Mouse (Mus musculus): Measurements from ENCODE around the gene Galnt17. TPM values are rescaled to one million over a fixed set of nuclear protein-coding genes. Genes with fewer than 3 reads are reported as not detected.

The Galnt17 gene
- polyA plus RNA-seq (2015; fragmentation: Nextera tagmentation; extraction: Ambion mirVana), result 7.8 and 8.1 TPM in 2 replicates

DNA sequence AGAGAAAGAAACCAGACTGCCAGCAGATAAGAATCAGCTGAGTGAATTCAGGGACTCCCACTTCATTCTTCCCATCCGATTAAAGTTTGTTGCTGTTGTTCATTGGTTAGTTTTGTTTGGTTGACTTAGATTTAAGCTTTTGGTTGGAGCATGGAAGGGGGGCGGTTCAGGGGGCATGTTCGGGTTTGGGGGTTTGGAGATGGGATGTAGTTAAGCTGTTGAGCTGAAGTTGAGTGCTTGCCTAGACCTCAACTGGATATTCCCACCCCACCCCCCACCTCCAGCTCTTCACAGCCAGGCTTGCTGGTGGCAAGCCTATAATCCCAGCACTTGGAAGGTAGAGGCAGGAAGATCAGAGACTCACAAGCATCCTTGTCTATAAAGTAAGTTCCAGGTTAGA, at the start of gene Galnt17:
TSS of gene Galnt17 (minus strand) at position 101 of the 400 bp plus-strand sequence.
- peak within 1 kb of the TSS; percentile 56 for H3K9ac ChIP-seq

DNA sequence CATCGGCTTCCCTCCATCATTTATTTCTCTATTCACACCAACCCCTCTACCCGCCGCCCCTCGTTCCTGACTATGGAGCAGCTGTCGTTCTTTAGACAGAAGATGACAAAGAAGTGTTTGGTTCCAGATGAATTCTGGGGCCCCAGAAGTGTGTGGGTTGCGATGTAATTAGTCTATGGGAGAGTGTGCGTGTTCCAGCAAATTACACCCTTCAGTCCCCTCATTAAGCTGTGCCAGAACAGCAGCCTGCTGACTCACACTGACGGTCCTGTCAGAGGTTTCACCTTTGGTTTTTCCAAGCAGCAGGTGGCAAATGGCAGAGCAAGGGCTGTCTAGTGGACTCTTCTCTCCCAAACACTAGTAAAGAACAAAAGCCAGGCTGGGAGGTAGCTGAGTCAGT, 26.2 kb upstream of the Galnt17 start:
- no peaks in the 10 kb centered on the region for H3K9me3 ChIP-seq
- 39% methylated on average over 8 of the region's 8 CpGs for WGBS
- no peak overlapping the region for H3K27ac ChIP-seq (replicated peaks)
- no peaks in the 10 kb centered on the region; the same call in 1 of the 2 replicates for H3K4me1 ChIP-seq (replicated peaks)
- H3K4me3 ChIP-seq, result no peak overlapping the region
- no peak overlapping the region for H3K9ac ChIP-seq
- H3K36me3 ChIP-seq, result no peaks in the 10 kb centered on the region
- H3K4me2 ChIP-seq, result no peak overlapping the region
- H3K27me3 ChIP-seq, result no peaks in the 10 kb centered on the region
- ATAC-seq (ENCODE audit: low FRiP score, low read depth), result no peak

More for the DNA sequence above, at the start of gene Galnt17:
- peak within 1 kb of the TSS; percentile 91 for H3K4me2 ChIP-seq
- H3K4me3 ChIP-seq, result peak within 1 kb of the TSS; percentile 58
- WGBS, result 71% methylated on average over 3 of the region's 3 CpGs
- H3K4me1 ChIP-seq (replicated peaks), result peaks cover 30% of the 10 kb centered on the region
- H3K36me3 ChIP-seq, result no peaks in the 10 kb centered on the region
- ATAC-seq (ENCODE audit: low FRiP score, low read depth), result no peak
- no peaks in the 10 kb centered on the region for H3K27me3 ChIP-seq
- H3K27ac ChIP-seq (replicated peaks), result peak within 1 kb of the TSS; percentile 89
- H3K9me3 ChIP-seq, result no peaks in the 10 kb centered on the region

DNA sequence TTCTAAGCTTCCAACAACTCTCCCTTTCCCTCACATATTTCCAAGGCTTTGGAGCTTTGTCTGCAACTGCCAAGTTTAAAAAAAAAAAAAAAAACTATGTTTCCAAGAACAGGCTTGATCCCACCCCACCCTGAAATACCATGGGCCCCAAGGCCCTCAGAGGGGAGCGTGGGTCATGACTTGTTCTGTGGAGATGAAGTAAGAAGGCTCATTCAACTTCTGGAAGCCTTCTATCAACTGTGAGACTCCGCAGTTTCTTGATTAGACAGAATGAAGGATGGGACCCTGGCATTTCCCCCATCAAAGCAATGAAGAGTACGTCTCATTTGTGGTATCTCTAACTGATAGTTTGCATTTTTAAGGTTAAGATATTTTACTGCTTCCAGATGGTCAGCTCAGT, 13.0 kb upstream of the Galnt17 start:
- Histone ChIP-seq H3K4me2 (no peak overlapping the region), H3K27me3 (no peaks in the 10 kb centered on the region), H3K4me1 (replicated peaks) (no peaks in the 10 kb centered on the region), H3K9ac (no peak overlapping the region), H3K27ac (replicated peaks) (no peak overlapping the region), H3K36me3 (no peaks in the 10 kb centered on the region), H3K9me3 (no peaks in the 10 kb centered on the region), H3K4me3 (no peak overlapping the region)
- ATAC-seq (ENCODE audit: low FRiP score, low read depth), result no peak
- WGBS, result 84% methylated on average over 3 of the region's 3 CpGs

DNA sequence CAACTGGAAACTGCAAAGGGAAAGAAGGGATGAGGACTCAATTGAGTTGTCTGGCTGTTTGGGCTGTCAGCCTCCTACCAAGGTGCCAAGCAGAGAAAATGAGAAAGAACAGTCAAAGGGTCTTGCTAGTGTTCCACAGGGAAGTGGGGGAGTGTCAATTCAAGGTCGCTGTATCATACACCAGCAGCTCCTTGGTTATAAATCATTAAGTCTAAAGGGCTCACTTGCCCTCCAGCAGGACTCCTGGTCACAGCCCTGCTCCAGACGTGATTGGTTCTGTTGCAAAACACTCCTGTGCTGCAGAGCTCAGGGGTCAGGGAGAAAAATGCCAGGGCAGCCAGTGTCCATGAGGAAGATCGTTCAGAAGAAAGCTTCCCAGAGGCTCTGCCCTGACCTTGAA, 11.3 kb upstream of the Galnt17 start:
- Histone ChIP-seq H3K4me3 (no peak overlapping the region), H3K4me1 (replicated peaks) (no peaks in the 10 kb centered on the region), H3K27ac (replicated peaks) (0 out of 2 replicates have a peak overlapping the region, but pooled peaks have one; percentile 11), H3K9ac (no peak overlapping the region), H3K27me3 (no peaks in the 10 kb centered on the region), H3K4me2 (no peak overlapping the region), H3K36me3 (no peaks in the 10 kb centered on the region), H3K9me3 (no peaks in the 10 kb centered on the region)
- 50% methylated on average over 3 of the region's 3 CpGs for WGBS
- ATAC-seq (ENCODE audit: low FRiP score, low read depth), result no peak

DNA sequence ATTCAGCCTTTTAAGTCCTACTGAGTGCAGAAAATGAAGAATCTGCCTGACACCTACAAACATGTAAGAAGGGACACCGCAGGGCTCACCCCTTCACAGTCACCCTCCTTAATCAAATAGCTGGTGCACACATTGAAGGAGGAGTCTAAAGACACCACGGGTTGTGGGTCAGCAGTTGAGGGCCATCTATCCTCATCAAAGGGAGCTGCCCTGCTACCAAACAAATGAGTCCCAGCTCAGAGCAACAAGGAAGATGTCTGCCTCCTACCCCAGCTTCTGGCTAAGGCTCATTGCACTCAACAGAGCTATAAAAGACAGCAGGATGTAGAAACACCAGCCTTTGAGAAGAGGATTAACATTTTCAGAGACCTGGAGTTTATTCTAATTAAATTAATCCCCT, 10.8 kb upstream of the Galnt17 start:
- Histone ChIP-seq H3K27me3 (no peaks in the 10 kb centered on the region), H3K36me3 (no peaks in the 10 kb centered on the region), H3K9ac (no peak overlapping the region), H3K4me2 (no peak overlapping the region), H3K9me3 (no peaks in the 10 kb centered on the region), H3K4me3 (no peak overlapping the region), H3K27ac (replicated peaks) (no peak overlapping the region), H3K4me1 (replicated peaks) (no peaks in the 10 kb centered on the region)
- no peak for ATAC-seq (ENCODE audit: low FRiP score, low read depth)
- WGBS, result 56% methylated on average over 2 of the region's 2 CpGs

DNA sequence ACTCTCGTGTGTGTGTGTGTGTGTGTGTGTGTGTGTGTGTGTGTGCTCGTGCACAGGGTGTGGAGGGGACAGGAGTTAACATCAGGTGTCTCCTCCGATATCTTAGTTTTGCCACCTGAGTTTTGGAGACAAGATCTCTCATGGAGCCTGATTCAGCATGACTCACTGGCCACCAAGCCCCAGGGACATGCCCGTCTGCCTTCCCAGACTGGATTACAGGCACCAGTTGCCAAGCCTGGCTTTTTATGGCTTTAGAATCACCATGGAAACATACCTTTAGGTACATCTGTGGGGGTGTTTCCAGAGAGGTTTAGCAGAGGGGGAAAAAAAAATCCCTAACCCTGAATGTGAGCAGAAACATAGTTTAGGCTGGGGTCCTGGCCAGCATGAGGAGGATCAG, 6.7 kb upstream of the Galnt17 start:
- no peaks in the 10 kb centered on the region for H3K9me3 ChIP-seq
- H3K4me1 ChIP-seq (replicated peaks), result no peaks in the 10 kb centered on the region
- no peak overlapping the region for H3K27ac ChIP-seq (replicated peaks)
- H3K36me3 ChIP-seq, result no peaks in the 10 kb centered on the region
- H3K9ac ChIP-seq, result no peak overlapping the region
- no peak overlapping the region for H3K4me2 ChIP-seq
- 77% methylated on average over 4 of the region's 4 CpGs for WGBS
- ATAC-seq (ENCODE audit: low FRiP score, low read depth), result no peak
- no peak overlapping the region for H3K4me3 ChIP-seq
- H3K27me3 ChIP-seq, result no peaks in the 10 kb centered on the region

DNA sequence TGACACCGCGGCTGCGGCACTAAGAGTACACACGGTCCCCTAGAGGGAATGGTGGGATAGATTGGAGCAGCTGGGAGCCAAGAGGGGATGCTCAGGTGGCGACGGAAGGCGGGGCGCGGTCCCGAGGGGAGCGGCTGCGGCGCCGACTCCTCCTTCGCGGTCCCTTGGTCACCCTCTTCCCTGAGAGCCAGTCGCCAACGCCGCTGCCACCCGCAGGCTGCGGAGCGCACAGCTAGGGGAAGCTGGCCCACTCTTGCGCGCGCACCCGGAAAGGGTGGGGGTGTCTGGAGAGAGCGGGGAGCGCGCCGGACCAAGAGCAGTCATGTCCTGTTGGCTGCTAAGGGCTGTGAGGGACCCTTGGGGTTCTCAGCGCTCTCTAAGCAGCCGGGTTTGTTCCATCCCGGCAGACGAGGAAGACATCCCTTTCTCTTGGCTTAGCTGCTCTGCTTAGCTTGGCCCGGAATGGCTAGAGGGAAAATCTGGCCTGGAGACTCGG, 593 bp downstream of the Galnt17 start:
- H3K27me3 ChIP-seq, result no peaks in the 10 kb centered on the region
- no peaks in the 10 kb centered on the region for H3K36me3 ChIP-seq
- H3K9ac ChIP-seq, result peak overlapping the region; percentile 56
- H3K4me1 ChIP-seq (replicated peaks), result peaks cover 35% of the 10 kb centered on the region
- H3K4me2 ChIP-seq, result peak overlapping the region; percentile 91
- H3K9me3 ChIP-seq, result no peaks in the 10 kb centered on the region
- H3K27ac ChIP-seq (replicated peaks), result peak overlapping the region; percentile 89
- under 1% methylated on average over 35 of the region's 36 CpGs for whole genome bisulfite sequencing
- peak overlapping the region; percentile 58 for H3K4me3 ChIP-seq
- peak; percentile 89 for ATAC-seq (ENCODE audit: low FRiP score, low read depth)

DNA sequence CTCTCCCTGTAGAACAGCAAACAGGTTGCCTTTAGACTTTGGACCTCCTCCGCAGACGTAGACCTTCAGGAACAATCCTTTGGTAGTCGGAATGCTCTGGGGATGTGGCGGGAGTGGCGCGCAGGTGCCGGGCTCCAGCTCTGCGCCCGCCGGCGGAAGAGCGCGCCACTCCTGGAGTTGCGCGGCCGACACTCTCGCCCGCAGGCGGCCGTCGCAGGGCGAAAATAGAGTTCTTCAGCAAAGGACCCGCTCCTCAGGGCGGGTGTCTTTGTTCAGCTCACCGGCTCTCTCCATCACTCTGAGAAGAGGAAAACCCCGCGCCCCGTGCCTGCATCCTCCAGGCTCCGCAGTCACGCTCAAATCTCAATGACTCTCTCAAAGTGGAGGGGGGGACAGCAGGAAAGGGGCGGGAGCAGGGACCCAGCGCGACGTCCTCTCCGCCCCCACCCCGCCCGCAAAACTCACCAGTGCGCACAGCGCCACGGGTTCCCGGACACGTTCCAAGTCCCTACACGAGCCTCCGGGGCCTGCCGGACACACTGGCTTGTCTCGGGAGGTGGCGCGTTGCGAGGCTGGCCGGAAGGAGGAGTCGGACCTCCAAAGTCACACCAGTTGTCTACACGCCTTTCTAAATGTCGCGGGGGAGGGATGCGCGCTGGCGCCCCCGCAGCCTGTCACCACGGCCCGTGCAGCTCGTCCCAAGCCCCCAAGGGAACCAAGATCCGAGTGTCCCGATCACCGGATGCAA, 1.2 kb downstream of the Galnt17 start:
- peak; percentile 60 for ATAC-seq (ENCODE audit: low FRiP score, low read depth)
- peaks cover 35% of the 10 kb centered on the region for H3K4me1 ChIP-seq (replicated peaks)
- H3K4me2 ChIP-seq, result peak overlapping the region; percentile 91
- H3K27me3 ChIP-seq, result no peaks in the 10 kb centered on the region
- WGBS, result under 1% methylated on average over 63 of the region's 64 CpGs
- no peaks in the 10 kb centered on the region for H3K9me3 ChIP-seq
- H3K36me3 ChIP-seq, result no peaks in the 10 kb centered on the region
- H3K9ac ChIP-seq, result peak overlapping the region; percentile 56
- peak overlapping the region; percentile 58 for H3K4me3 ChIP-seq
- peak overlapping the region; percentile 89 for H3K27ac ChIP-seq (replicated peaks)

DNA sequence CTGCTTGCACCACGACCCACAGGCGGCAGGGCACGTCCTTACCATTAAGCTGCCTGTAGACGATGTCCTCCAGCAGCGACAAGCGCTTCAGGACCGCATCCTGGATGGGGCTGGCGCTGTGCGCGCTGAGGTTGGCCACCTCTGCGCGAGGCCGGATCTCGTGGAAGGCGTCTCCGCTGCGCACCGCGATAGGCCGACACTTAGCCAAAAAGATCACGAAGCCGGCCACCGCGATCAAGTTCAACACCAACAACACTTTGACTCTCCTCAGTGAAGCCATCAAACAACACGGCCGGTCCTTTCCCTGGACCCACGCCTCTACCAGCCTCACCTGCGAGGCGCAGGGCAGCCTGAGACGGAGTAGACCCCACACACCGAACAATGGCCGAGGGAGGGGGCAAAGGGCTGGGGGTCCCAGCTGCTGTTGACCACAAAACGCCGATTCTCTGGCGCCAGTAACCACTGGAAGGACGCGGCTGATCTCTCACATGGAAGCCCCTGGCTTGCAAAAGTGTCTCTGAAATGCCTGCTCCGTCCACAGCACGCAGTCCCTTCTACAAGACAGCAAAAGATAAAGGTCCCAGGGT, 1.9 kb downstream of the Galnt17 start:
- Histone ChIP-seq H3K9me3 (no peaks in the 10 kb centered on the region), H3K27ac (replicated peaks) (peak overlapping the region; percentile 89), H3K4me1 (replicated peaks) (peaks cover 35% of the 10 kb centered on the region), H3K9ac (peak overlapping the region; percentile 56), H3K27me3 (no peaks in the 10 kb centered on the region), H3K4me2 (peak overlapping the region; percentile 91), H3K36me3 (no peaks in the 10 kb centered on the region), H3K4me3 (peak overlapping the region; percentile 58)
- WGBS, result under 1% methylated on average over 39 of the region's 39 CpGs
- ATAC-seq (ENCODE audit: low FRiP score, low read depth), result peak; percentile 7; the same call in 1 of the 2 replicates

DNA sequence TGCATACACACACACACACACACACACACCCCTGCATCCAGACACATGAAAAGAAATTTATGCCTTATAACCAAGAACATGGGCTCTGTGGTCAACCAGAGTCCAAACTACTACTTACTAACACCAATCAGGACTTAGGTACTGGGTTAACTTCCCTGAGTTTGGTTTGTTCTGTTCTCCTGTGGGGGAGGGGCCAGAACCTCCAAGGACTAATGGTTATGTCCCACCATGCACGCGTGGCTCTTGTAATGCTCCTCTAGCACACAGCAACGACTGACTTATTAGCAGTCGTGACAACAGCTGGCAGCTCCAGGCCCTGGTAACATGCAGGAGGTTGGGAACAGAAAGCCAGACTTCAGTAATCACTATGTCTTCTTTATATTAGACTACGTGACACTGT, 3.1 kb downstream of the Galnt17 start:
- peak overlapping the region; percentile 91 for H3K4me2 ChIP-seq
- H3K27ac ChIP-seq (replicated peaks), result no peak overlapping the region
- H3K36me3 ChIP-seq, result no peaks in the 10 kb centered on the region
- WGBS, result 34% methylated on average over 5 of the region's 5 CpGs
- H3K27me3 ChIP-seq, result no peaks in the 10 kb centered on the region
- H3K9ac ChIP-seq, result 0 out of 2 replicates have a peak overlapping the region, but pooled peaks have one; percentile 17
- no peaks in the 10 kb centered on the region for H3K9me3 ChIP-seq
- H3K4me3 ChIP-seq, result peak overlapping the region; percentile 58
- no peak for ATAC-seq (ENCODE audit: low FRiP score, low read depth)
- H3K4me1 ChIP-seq (replicated peaks), result peaks cover 35% of the 10 kb centered on the region

DNA sequence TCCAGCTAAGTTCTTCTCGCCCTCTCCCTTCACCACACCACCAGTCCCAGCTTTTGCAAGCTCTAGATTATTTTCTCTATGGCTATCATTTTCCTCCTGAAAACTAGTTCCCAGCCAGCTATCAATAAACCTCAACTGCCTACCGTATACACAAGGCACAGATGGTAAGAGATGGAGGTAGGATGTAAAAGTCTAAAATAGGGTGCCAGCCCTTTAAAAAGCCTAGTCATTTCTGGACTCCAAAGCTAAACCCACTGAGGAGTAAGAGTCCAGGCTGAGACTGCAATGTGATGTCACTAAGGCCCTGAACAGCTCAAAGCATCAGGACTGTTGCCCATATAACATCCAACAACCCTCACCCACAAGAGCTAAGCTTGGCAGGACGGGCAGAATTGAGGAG, 6.8 kb downstream of the Galnt17 start:
- no peaks in the 10 kb centered on the region for H3K27me3 ChIP-seq
- no peak for ATAC-seq (ENCODE audit: low FRiP score, low read depth)
- WGBS, result 92% methylated on average over 3 of the region's 3 CpGs

DNA sequence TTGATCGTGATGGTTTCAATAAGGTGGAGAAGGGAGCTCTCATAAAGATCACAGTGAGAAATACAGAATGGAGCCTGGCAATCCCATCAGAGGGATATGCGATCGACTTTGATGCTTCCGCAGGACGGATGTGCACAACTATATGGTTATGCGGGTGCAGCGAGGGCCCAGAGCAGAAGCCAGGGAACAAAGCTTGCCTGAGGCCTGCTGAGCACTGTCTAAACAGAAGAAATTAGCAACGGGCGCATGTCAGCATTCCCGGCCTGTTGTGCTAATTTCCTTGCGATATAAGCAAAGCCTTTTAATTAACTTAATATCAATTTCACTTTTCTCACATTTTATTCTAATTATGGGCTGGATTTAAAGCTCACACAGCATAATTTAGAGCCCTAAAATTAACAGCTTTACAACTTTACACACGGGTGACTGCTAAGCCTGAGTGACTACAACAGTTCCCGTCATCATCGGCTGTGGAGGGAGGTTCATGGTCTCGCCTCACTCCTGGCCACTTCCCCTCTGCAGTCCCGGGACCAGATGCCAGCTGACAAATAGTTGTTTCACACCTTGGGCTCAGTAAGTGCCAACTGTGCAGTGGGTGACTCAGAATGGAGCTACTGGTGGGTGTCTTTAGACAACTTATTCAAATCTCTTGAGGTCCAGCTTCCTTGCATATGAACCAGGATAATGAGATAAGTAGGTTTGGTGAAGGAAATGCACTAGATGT, 14.4 kb downstream of the Galnt17 start:
- no peak for ATAC-seq (ENCODE audit: low FRiP score, low read depth)
- 71% methylated on average over 16 of the region's 16 CpGs for WGBS
- no peaks in the 10 kb centered on the region for H3K36me3 ChIP-seq
- H3K9me3 ChIP-seq, result no peaks in the 10 kb centered on the region
- H3K27me3 ChIP-seq, result no peaks in the 10 kb centered on the region
- no peak overlapping the region for H3K4me2 ChIP-seq
- no peak overlapping the region for H3K4me3 ChIP-seq
- H3K4me1 ChIP-seq (replicated peaks), result no peaks in the 10 kb centered on the region
- no peak overlapping the region for H3K27ac ChIP-seq (replicated peaks)
- no peak overlapping the region for H3K9ac ChIP-seq

More for the DNA sequence above, 6.8 kb downstream of the Galnt17 start:
- H3K36me3 ChIP-seq, result no peaks in the 10 kb centered on the region
- no peak overlapping the region for H3K4me3 ChIP-seq
- no peak overlapping the region for H3K9ac ChIP-seq
- no peak overlapping the region for H3K4me2 ChIP-seq
- H3K27ac ChIP-seq (replicated peaks), result no peak overlapping the region
- H3K9me3 ChIP-seq, result no peaks in the 10 kb centered on the region
- H3K4me1 ChIP-seq (replicated peaks), result peaks cover 33% of the 10 kb centered on the region
